Mouse (Mus musculus) lung, adult 2 months (tissue): Measurements from ENCODE around the gene Iyd. TPM values are rescaled to one million over a fixed set of nuclear protein-coding genes. Genes with fewer than 3 reads are reported as not detected.
"Not testable (repeated sequence)": the region's sequence is repeated elsewhere in the genome, so short reads cannot be mapped to it uniquely, and the experiment has no call there.

Experiments
- DNase-seq: peaks from one replicate; pipeline ENCODE4 v3.0.0; 2022
- H3K4me1 ChIP-seq: fragments of 200-500 bp; 2 replicates; pipeline ENCODE4 v1.6.1; 2011; ENCODE audit warnings: low read length; ENCODE audit not compliant: control insufficient read depth, insufficient read depth
- H3K4me3 ChIP-seq: fragments of 200-500 bp; replicated peaks from 2 replicates; pipeline ENCODE3; 2011; ENCODE audit warnings: low read depth, mild to moderate bottlenecking, control low read depth, low read length; ENCODE audit errors: extremely low read depth
- CTCF ChIP-seq: fragments of 200-500 bp; IDR thresholded peaks from 2 replicates; pipeline ENCODE4 v1.5.1; 2011; ENCODE audit warnings: mild to moderate bottlenecking, low read length, control low read depth; ENCODE audit not compliant: insufficient read depth
- POLR2A ChIP-seq: fragments of 200-500 bp; IDR thresholded peaks from 2 replicates; pipeline ENCODE4 v1.6.1; 2011; ENCODE audit warnings: low read depth, mild to moderate bottlenecking, control low read depth, low read length, borderline replicate concordance; ENCODE audit errors: extremely low read depth
- WGBS: fragments of 180-500 bp; shearing (Covaris S2); methylation state at CpG from one replicate; pipeline ENCODE4 v1.1.7; 2018; 5-methylcytosine and 5-hydroxymethylcytosine counted together
- polyA plus RNA-seq: library from polyadenylated mRNA; depleted of rRNA; stranded (reverse); fragments of >200 nt; gene quantifications from 2 replicates; pipeline ENCODE4 v1.2.3, GENCODE M21; 2012; rRNA removed

Iyd gene
- polyA plus RNA-seq = 1.9 and 2.8 TPM in 2 replicates

DNA sequence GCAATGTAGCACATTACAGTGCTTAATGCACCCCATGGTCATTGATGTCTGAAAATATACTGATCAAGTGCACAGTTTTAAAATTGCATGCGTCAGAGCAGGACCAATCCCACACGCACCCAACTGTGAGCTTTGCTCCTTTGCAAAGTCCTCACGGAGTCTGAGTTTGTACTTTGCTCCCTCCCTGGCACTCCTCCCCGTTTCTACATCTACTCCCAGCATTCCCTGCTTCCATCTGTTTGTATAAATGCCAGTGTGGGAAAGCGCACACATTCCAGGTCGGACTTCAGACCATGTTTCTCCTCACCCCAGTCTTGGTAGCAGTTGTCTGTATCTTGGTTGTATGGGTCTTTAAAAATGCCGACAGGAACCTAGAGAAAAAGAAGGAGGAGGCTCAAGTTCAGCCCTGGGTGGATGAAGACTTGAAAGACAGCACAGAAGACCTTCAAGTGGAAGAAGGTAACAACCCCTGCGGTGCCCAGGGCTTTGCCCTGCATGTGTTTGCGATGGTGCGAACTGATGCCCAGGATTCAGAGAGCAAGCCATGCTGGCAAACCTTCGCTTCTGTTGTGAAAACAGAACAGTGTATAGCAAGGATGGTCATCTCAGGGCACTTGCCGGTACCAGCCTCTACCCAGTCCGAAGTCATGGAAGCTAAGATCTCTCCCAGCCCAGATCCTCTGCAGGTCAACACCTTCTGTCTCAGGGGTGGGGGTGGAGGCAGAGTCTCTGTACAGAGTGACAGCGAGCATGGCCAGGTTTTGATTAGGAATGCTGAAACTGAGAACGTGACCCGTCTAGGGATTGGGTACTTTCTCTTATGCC lies at the start of gene Iyd:
TSS of gene Iyd (plus strand) at position 238 of the 825 bp plus-strand sequence.
- TF ChIP-seq CTCF = no peak
- Histone ChIP-seq H3K4me1 (no peaks in the 10 kb centered on the region), H3K4me3 (no peak within 1 kb of the TSS)
- WGBS = 67% methylated on average over 16 of the region's 16 CpGs
- DNase-seq = no peak

GRCm38 (mm10) chr10:3496791-3497190 lies 43.2 kb upstream of the Iyd start:
- WGBS = 73% methylated on average over 2 of the region's 2 CpGs
- no peaks in the 10 kb centered on the region for H3K4me1 ChIP-seq
- DNase-seq = no peak
- no peak overlapping the region for H3K4me3 ChIP-seq
- TF ChIP-seq CTCF (no peak), POLR2A (no peak)

DNA sequence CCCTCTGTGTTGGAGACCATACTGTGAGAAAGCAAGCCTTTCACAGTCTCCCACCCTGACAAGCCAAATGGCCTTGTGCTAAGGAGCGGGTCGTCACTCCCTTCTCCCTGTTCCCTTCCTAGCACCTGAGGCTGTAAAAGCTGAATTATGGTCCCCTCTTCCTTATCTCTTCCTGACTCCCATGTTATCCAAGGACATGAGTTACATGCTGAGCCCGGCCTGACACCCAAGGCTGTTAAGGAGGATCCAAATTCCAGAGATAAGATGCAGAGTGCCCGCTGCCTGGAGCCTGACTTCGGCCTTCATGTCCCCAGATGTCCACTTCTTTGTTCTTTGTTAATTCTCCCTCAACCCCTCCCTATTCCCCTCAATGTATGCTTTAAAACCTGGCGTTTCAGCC lies 39.2 kb upstream of the Iyd start:
- 91% methylated on average over 6 of the region's 6 CpGs for WGBS
- H3K4me1 ChIP-seq, DNase-seq, H3K4me3 ChIP-seq: not testable (repeated sequence)

- WGBS = 39% methylated on average over 8 of the region's 8 CpGs
- H3K4me3 ChIP-seq = no peak overlapping the region
- no peak for TF ChIP-seq CTCF
- TF ChIP-seq POLR2A = no peak
- H3K4me1 ChIP-seq = no peaks in the 10 kb centered on the region; the same call in 1 of the 2 replicates
- peak; percentile 64 for DNase-seq
These were observed 32.4 kb upstream of the Iyd start for GRCm38 (mm10) chr10:3507484-3508221.

GRCm38 (mm10) chr10:3508222-3508588 lies 31.8 kb upstream of the Iyd start:
- DNase-seq = no peak
- WGBS = 78% methylated on average over 2 of the region's 2 CpGs
- no peak overlapping the region for H3K4me3 ChIP-seq
- TF ChIP-seq CTCF (no peak), POLR2A (no peak)
- no peaks in the 10 kb centered on the region; the same call in 1 of the 2 replicates for H3K4me1 ChIP-seq

- Histone ChIP-seq H3K4me3 (no peak overlapping the region), H3K4me1 (no peaks in the 10 kb centered on the region; the same call in 1 of the 2 replicates)
- TF ChIP-seq POLR2A (no peak), CTCF (no peak)
- DNase-seq = no peak
- whole genome bisulfite sequencing = 69% methylated on average over 2 of the region's 2 CpGs
These were observed 31.3 kb upstream of the Iyd start for GRCm38 (mm10) chr10:3508746-3509145.

DNA sequence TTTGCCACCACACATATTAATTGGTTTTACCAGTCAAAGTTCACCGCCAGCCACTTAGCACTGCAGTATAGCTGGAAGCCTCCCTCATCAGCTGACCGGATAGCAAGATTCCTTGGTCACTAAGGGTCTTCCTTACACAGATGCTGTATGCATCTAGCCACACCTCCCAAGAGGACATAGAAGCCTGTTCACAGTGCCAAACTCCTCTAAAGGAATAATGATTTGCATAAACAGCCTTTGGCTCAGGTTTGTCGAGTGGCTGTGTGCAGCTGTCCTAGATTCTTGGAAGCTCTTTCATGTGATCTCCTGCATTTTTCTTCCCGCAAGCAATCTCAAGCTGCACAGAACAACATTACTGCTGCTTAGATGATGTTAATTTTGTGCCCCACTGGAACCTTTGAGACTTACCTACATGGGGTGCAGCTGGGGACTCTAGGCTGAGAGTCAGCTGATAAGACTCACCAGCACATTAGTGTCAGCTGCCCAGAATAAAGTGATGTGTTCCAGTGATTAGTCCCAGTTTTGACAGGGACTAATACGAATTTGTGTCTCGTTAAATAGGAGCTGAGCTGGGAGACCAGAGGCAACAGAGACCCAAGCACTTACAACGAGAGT lies 30.3 kb upstream of the Iyd start:
- no peaks in the 10 kb centered on the region; the same call in 1 of the 2 replicates for H3K4me1 ChIP-seq
- TF ChIP-seq CTCF (no peak), POLR2A (no peak)
- no peak for DNase-seq
- H3K4me3 ChIP-seq = no peak overlapping the region
- 66% methylated on average over 7 of the region's 7 CpGs for WGBS

DNA sequence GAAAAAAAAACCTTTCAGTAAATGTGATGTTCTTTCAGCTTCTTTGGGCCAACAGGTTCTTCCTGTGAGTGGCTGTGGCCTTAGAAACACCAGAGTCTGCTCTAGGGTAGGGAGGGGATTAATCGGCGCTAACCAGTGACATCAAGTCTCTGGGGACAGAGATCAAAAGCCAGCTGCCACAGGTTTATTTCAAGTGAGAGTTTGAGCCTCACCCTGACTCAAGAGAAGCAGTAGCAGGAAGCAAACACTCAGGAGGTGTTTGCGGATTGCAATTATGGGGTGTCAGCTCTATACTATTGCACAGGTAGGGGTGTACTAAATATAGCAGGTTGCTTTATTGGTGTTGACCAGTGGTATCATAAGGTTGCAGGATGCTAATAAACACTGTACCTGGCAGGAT lies 29.6 kb upstream of the Iyd start:
- no peak for DNase-seq
- 59% methylated on average over 3 of the region's 3 CpGs for WGBS
- Histone ChIP-seq H3K4me1 (no peaks in the 10 kb centered on the region; the same call in 1 of the 2 replicates), H3K4me3 (no peak overlapping the region)
- TF ChIP-seq CTCF (no peak), POLR2A (no peak)

GRCm38 (mm10) chr10:3511401-3511800 lies 28.6 kb upstream of the Iyd start:
- H3K4me1 ChIP-seq = peaks cover 4% of the 10 kb centered on the region
- DNase-seq = no peak
- TF ChIP-seq CTCF (no peak), POLR2A (no peak)
- 59% methylated on average over 3 of the region's 3 CpGs for WGBS
- no peak overlapping the region for H3K4me3 ChIP-seq
